Mouse (Mus musculus) adrenal gland, adult 2 months (tissue): Measurements from ENCODE around the gene Slc38a10. TPM values are rescaled to one million over a fixed set of nuclear protein-coding genes. Genes with fewer than 3 reads are reported as not detected.
A peak's percentile ranks its signal among the peaks of the same experiment; 100 is the strongest.

Experiments used
- DNase-seq: peaks from one replicate; pipeline ENCODE4 v3.0.0; 2021
- polyA plus RNA-seq: library from polyadenylated mRNA; depleted of rRNA; stranded (reverse); fragments of >200 nt; gene quantifications from 2 replicates; pipeline ENCODE4 v1.2.3, GENCODE M21; 2012
- total RNA-seq, 2 experiments: library from RNA; stranded (reverse); gene quantifications; 2 replicates each; pipeline ENCODE4 v1.2.3; 2021

Slc38a10 gene
- total and polyA plus RNA-seq, 3 experiments: 119 to 148 (median 146) TPM

DNA sequence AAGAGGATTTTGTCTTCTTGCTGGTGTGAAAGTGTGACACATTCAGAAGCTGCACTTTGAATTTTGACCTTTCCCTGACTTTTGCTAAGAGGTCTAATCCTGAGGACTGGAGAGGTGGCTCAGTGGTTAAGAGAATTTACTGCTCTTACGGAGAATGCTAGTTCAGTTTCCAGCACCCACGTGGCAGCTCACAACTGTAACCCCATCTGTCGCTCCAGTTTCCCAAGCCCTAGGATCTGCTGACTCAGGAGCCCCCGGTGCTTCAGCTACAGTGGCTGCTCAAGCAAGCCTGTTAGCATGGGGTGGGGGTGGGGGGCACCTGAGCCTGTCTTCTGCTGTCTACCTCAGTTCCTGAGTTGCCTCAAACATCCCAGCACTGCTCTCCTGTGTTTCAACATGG lies 28.2 kb upstream of the Slc38a10 start:
- no peak for DNase-seq

DNA sequence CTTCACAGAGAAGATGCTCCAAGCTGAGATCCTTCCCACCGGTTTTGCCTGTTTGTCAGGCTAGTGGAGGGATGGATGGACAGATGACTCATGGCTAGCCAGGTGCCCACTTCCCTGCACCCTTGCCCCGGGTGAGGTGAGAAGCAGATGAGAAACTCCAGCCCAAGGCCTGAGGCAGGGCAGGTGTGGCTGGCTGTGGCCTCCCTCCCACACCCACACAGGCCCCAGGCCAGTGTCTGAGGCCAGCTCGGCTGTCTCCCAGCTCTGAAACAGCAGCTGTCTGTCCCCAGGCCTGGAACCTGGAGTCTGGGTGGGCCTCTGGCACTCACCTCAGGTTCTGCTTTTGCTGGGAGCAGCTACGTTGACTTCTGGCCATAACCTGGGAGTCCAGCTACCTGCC lies 24.8 kb upstream of the Slc38a10 start:
- DNase-seq: no peak

DNA sequence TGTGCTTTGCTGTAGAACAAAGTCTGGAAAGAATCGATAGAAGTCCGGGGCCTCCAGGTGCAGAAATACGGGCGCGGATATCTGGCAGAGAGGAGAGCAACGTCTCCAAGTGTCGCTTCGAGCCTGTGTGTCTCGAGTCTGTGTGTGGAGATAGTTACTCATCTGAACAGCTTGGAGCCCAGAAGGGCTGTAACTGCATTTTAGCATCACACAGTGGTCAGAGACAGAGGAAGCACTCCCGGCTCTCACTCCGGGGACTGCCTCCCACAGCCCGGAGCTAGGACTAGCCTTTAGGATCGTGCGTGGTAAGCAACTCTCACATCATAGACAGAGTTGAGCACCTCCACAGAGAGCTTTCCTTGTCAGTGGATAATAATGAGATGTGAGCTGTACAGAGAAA lies 22.1 kb upstream of the Slc38a10 start:
- DNase-seq: no peak

DNA sequence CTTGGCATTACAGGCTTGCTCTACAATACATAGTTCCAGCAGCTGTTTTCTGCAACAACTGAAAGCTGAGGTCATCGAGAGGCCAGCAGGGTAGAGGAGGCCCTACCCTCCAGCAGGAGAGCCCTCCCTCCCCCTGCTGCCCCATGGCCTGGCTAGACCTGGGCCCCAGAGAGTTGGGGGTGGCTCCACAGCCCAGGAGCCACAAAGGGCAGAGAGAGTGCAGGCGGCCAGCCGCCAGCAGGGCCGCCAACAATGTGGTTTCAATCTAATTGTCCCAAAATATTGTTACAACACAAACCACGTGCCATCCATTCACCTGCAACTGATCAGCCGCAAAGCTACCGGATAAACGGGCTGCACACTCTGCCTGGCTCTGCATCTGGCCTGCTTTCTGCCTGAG lies 20.0 kb upstream of the Slc38a10 start:
- peak; percentile 53 for DNase-seq

DNA sequence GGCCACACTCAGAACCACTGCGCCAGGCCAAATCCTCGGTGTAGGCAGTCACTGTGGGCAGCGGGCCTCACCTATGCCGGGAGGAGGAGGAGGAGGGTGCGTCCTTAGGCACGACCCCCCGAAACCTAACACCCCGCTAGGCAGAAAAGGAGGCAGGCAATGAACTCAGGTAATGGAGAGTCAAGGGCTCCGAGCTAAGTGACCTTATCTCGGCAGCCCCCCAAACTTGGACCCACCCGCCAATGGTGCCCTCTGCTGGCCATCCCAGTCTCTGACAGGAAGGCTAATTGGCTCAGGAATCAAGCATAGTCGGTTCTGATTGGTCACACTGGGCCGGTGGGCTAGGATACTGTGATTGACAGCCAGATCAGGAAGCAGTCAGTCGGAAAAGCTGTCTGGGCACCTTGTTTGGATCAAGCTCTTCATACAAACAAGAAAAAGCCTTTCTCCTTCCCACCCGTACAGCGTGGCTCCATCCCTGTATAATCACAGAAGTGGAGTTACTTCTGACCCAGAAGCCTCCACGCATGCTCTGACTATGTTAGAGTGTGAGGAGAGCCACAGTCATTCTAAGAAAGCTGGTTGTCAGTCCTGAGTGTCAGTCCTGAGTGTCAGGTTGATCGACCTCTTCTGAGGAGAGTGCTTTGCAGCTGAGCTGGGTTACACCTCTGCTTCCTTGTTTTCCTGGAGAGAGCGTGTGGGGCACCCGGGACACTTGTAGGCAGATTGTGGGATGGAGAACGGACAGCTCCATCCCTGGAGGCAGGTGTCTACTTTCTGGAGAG lies 18.3 kb upstream of the Slc38a10 start:
- peak; percentile 76 for DNase-seq

DNA sequence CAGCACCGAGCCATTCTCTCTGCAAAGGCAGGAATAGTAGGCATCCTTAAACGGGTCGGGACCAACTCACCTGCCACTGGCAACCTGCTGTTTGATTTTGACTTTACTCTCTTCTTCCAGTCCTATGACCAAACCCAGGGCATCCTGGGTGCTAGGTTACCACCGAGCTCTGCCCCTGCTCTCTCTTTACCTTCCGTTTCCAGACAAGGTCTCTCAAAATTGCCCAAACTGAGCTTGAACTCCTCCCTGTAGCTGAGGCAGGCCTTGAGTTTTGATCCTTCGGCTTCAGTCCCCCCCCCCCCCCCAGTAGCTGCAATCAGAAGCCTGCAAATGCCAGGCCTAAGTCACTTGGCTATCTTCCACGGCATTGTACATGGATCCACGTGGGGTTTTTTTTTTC lies 17.4 kb upstream of the Slc38a10 start:
- DNase-seq: peak; percentile 59

DNA sequence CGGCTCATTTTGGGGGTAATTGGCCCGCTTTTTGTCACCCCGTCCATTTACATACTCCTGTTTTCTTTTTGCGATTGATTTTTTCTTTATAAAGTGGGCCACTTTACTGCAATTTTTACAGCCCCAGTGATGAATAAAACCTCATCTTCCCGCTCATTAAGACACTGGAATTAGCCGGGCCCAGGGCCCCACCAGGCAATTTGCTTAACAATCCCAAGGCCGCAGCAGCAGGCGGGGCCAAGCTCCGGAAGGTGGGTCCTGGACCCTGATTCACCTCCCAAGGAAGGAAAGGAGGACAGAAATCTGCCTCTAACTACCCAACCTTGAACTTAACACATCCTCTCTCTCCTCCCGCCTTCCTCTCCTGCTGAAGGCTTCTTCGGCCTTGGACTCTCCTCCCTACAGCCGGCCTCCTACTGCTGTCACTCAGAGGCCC lies 16.8 kb upstream of the Slc38a10 start:
- DNase-seq: peak; percentile 84

DNA sequence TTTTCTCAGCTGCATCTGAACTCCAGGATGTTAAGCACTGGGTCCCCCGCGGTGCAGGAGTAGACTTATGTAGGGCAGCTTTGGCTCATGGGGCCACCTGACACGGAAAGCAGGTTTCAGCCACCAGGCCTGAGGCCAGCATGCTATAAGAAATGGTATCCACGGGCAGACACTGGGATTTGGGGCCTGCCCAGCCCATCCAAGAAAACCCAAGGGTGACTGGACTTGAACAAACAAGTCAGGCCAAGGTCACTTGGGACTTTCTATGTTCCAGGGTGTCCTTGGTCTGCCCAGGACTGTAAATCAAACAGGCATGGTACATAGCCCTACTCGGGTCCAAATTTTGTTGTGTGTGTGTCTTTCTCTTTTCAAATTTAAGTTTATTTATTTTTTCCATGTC lies 15.9 kb upstream of the Slc38a10 start:
- peak; percentile 83 for DNase-seq

DNA sequence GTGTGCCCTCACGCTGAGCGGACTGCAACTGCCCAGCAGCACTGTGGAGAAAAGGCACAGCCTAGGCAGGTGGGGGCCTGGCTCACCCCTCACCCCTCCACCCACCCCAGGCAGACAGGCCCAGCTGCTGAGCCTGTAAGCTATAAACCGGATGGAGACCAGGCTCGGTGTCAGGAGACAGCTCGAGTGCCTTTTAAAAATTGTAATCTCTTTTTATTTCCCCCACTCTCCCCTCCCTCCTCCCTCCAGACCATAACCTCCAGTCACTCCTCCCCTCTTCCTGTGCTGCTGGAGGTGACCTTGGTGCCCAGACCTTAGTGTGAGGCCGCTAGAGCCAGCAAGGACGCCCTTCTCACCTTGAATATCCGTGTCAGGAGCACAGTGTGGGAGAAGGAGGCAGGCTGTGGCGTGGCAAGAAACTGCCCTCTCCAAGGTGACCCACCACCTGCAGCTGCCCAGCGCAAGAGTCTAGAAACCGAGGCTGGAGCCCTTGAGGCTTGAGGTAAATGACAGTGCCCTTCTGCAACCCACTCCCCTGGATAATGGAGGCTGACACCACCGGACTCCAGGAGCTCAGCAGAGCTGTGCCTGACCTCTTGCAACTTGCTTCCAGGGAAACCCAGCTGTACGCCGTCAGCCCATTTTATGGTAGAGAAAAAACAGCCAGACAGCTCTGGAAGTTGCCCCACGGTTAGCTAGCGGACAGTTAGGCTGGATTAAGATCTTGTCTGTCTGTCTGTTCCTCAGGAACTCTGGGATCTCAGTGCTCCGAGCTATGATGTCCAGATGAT lies 13.5 kb upstream of the Slc38a10 start:
- DNase-seq: peak; percentile 69

DNA sequence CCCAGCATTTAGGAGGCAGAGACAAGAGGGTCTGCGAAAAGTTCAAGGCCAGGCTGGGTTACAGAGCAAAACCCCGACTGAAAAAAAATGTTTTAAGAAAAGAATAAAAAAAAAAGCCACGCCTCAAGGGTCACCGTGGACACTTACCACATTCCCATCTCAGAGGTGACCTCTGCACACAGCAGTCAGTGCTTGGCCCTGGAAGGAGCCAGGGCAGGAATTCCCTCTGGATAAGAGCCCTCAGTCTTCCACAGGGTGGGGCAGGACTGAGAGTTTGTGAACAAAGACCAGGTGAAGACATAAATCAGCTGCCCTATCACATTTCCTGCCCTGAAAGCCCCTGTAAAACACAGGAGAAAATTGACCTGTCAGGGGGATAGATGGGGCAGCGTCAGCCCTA lies 12.9 kb upstream of the Slc38a10 start:
- no peak for DNase-seq

DNA sequence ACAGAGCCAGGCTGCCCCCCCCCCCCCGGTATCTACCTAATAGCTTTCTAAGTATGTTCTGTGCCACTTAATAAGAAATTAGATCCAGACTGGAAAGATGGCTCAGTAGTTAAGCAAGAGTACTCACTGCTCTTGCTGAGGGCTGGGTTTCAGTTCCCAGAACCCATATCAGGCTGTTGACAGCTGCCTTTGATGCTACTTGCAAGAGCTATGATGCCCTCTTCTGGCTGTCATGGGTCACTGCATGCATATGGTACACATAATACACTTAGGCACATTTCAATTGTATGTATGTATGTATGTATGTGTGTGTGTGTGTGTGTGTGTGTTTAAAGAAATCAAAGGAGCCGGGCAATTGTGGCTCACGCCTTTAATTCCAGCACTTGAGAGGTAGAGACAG lies 12.1 kb upstream of the Slc38a10 start:
- no peak for DNase-seq

DNA sequence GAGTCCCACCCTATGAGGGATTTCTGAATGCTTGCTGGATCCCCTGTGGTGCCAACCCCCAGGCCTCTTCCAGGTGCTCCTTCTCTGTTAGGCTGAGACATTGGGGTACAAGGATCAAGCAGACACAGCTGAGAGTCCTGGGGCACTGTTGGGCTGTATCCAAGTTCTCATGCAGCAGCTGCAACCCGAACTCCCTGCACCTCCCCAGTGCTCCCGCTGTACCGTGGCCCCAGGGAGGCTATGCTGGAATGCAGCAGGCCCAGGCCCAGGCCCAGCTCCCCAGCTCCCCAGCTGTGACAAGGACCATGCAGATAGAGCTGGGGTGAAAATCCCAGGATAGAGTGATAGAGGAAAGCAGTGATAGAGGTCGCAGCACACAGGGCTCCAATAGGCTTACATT lies 10.1 kb upstream of the Slc38a10 start:
- no peak for DNase-seq

DNA sequence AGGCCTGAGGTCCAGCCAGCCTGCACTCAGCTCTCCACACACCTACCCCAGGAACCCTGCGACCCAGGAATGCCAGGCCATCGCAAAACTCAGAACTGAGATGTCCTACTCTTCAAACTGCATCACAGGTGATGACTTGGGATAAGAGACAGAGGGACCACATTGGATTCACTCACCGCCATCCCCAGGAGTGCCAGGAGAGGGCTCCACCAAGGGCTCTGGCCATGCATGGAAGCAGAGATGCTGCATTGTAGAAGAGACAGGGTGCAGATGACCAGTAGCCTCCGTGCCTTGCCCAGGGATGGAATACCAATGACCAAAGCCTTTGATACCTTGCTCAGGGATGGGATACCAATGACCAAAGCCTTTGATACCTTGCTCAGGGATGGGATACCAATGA lies 9.3 kb upstream of the Slc38a10 start:
- DNase-seq: peak; percentile 63

DNA sequence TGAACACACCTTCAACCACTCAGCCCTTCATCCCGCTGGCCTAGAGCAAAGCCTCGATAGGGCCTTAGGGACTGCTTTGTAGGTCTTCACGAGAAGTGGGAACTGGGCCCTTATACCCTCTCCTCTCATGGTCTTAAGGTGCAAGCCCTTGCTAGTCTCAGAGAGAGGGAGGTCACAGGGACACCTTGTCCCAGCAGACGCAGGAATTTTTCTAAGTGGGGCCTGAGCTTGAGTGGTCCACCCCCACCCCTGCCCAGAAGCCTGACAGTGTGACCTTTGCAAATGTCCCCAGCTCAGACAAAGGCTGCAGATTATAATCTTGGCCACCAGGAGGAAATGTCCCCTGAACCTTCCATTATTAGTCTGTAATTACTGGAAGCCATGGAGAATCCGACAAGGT lies 8.5 kb upstream of the Slc38a10 start:
- no peak for DNase-seq

DNA sequence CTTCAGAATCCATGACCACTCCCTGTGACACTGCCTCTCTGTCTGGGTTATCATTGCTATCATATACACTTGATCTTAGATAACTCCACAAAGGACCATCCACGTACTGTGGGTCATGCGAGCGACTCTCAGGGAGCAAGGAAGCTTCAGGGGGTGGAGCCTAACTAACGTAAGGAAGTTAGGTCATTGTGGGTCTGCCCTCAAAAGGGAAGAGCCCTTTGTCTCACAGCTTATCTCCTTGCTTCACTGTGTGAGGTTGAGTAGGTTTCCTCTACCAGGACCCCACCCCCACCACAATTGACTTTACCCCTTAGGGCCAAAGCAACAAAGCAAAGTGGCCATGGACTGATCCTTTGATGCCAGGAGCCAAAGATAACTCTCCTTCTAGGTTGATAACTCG lies 7.7 kb upstream of the Slc38a10 start:
- DNase-seq: no peak

DNA sequence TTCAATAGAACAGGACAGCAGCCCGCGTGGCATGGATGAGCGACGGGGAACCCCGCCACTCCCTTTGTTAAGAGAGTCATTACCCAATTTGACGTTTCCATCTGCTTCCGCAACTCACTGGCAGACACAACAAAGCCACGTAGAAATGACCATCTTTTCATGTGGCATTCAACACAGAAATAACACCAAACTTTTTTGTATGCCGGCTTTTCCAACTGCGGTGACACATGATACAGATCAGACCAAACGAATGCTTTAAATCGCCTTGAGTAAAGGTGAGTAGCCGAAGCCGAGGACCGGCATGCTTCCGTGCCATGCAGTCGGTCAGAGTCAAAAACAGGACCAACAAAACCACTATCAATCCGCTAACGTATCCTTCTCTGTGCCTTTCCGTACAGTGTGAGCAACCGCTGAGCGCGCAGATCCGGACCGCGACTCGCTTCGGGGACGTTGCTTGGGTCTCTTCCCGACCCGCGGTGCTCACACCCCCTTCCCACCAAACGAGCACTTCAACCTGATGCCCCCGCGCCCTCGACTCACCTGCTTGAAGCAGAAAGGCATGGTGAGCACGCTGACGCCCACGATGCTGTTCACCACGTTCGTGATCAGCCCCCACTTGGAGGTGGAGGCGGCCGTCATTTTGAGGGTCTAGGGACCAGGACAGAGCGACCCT lies 570 bp downstream of the Slc38a10 start:
- peak; percentile 49 for DNase-seq

DNA sequence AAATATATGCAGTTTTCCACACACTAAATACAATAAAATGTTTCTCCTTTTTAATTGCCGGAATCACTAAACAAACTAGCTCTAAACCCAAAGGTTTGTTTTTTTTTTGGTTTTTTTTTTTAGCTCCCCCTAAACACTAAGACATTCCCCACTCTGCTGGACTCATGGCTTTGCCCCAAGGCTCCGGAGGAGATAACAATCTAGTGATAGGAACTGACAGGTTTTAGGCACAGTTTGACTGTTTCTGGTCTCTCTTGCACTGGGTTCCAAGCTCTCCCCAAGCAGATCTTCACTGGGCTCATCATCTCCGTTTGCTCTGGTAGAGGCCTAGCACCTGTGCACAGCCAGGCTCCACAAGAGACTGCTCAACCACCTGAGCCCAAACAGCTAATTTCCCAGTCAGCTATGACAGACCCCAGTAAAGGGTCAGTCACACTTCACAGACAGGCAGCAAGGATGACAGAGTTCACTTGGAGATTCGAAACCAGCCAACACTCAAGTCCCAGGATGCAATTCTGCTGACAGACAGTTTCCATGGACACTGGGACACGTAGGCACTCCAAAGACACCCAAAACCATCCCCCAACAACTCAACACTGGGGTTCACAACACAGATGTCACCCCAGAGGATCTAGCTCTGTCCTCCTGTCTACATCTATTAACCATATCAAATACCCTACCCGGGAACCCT lies 1.5 kb downstream of the Slc38a10 start:
- DNase-seq: no peak

DNA sequence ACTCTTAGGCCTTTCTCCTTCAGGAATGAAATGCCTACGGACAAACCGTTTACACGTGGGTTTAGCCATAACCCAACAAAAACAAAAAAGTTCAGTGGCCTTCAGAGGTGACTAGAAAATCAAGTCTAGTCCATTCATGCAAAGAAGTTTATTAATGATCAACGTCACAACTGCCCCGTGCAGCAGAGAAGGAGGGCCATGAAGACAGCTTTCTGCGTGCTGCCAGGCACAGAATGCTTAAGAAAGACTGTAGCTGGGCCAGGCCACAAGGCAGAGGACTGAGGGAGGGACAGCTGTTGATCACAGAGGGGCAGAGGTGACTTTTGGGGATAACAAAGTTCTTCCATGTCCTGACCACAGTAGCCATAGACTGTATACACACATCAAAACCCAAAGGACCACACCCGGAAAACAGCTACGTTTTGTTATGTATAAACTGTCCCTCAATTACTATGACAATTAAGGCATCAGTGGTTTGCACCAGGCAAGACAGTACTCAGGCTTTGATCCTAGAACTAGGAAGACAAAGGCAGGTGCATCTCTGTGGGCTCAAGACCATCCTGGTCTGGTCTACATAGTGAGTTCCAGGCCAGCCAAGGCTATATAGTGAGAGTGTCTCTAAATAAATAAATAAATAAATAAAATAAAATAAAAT lies 2.8 kb downstream of the Slc38a10 start:
- no peak for DNase-seq

DNA sequence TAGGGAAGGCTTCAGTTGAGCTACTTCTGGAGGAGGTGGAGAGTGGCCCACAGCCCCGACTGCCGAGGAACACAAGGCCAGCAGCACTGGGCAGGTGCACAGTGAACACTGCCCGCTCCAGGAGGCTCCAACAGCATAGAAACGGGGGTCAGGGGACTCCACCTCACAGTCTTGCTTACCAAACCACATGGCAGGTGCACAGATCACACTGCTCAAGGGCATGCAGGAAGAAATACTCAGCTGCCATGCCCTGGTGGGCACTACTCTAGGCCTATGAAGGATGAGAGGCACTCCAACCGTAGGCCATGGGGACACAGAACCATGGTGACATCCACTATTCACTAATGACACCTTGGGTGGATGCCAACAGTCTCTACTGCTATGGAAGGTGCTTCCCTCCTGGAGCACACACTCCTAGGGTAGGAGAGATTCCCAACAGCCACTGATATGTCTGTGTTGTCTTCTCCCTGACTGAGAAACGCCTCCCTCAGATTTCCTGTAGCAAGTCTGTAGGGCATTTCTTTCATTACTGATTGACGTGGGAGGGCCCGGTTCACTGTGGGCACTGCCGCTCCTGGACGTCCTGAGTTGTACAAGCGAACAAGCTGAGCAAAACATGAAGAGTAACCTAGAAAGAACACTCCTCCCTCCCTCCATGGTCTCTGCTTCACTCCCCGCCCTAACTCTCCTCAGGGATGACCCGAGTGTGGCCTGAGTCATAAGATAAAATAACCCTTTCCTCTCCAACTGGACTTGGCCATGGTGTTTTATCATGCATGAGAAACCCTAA lies 7.2 kb downstream of the Slc38a10 start:
- no peak for DNase-seq

DNA sequence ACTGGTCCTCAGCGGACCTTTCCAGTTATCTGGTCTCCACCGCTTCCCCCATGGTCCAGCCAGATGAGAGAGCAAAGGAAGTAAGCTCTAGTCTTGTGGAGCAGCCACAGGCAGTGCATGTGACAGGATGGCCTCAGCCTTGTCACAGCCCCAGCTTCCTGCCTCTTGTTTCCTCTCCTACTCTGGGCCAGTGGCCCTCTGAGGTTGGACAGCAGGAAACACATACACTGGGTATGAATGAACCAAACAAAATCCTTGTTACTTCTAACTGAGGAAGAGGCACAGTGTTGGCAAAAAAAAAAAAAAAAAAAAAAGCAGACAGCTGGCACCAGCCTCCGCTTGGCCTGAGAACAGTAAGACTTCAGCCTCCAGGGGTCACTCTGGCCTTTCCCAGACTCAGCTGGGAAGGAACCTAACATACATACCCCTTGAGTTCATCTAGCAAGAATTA lies 8.5 kb downstream of the Slc38a10 start:
- DNase-seq: peak; percentile 68

DNA sequence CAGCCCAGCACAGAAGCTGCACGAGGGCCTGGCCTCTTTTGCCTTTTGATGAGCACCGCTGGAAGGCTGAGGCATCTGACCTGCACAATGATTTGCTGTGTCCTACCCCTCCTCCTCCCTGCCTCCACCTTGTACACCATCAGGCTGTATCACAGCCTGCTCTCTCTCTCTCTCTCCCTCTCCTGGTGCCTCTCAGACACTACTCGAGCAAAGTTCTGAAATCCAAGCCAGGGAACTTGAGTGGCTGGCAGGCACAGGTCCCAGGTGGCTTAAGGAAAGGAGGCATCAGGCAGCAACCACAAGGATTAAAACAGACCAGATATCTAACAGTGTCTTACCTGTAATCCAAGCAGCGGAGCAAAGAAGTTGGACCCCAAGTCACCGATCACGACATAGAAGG lies 10.9 kb downstream of the Slc38a10 start:
- no peak for DNase-seq
